Mouse (Mus musculus): ENCODE measurements around the gene Clca4b.
"Not testable (repeated sequence)": the region's sequence is repeated elsewhere in the genome, so short reads cannot be mapped to it uniquely, and the experiment has no call there.

The Clca4b gene

GRCm38 (mm10) chr3:144932335-144932734, at the start of gene Clca4b:
Clca4b (minus strand) TSS chr3:144932529.
- no peak for DNase-seq

- DNase-seq = no peak
Observed at GRCm38 (mm10) chr3:144980551-144980950, 48.2 kb upstream of the Clca4b start.

GRCm38 (mm10) chr3:144977631-144978030, 45.3 kb upstream of the Clca4b start:
- DNase-seq = no peak

- DNase-seq = no peak
Observed at GRCm38 (mm10) chr3:144976091-144976490, 43.8 kb upstream of the Clca4b start.

GRCm38 (mm10) chr3:144974945-144975344, 42.6 kb upstream of the Clca4b start, which contains the start of gene Clca4a:
Clca4a (minus strand) TSS chr3:144975045.
- DNase-seq = no peak

- no peak for DNase-seq
Observed at GRCm38 (mm10) chr3:144971553-144972270, 39.4 kb upstream of the Clca4b start.

GRCm38 (mm10) chr3:144969755-144970154, 37.4 kb upstream of the Clca4b start:
- no peak for DNase-seq

GRCm38 (mm10) chr3:144966074-144966473, 33.7 kb upstream of the Clca4b start:
- no peak for DNase-seq

- no peak for DNase-seq
Observed at GRCm38 (mm10) chr3:144950829-144951228, 18.5 kb upstream of the Clca4b start.

GRCm38 (mm10) chr3:144947376-144947775, 15.0 kb upstream of the Clca4b start:
- DNase-seq = not testable (repeated sequence)

GRCm38 (mm10) chr3:144933625-144934024, 1.3 kb upstream of the Clca4b start:
- not testable (repeated sequence) for DNase-seq

- no peak for DNase-seq
Observed at GRCm38 (mm10) chr3:144933011-144933491, 722 bp upstream of the Clca4b start.

- DNase-seq = no peak
Observed at GRCm38 (mm10) chr3:144914014-144914413, 18.3 kb downstream of the Clca4b start.

- no peak for DNase-seq
Observed at GRCm38 (mm10) chr3:144897042-144897678, 35.2 kb downstream of the Clca4b start.

GRCm38 (mm10) chr3:144890246-144890758, 42.0 kb downstream of the Clca4b start:
- no peak for DNase-seq

GRCm38 (mm10) chr3:144886957-144887356, 45.4 kb downstream of the Clca4b start:
- no peak for DNase-seq

- DNase-seq = not testable (repeated sequence)
Observed at GRCm38 (mm10) chr3:144872012-144872411, 60.3 kb downstream of the Clca4b start.
